Mouse (Mus musculus) small intestine, adult 2 months (tissue): ENCODE results near the gene Slco4c1.

ENCODE experiments used
- CTCF ChIP-seq: fragments of 200-500 bp; IDR thresholded peaks from 2 replicates; pipeline ENCODE4 v1.5.1; 2012; ENCODE audit warnings: low read depth, mild to moderate bottlenecking, control low read depth, inconsistent platforms, low read length, moderate library complexity, mixed read lengths; ENCODE audit not compliant: insufficient replicate concordance, insufficient read length; ENCODE audit errors: extremely low read depth
- POLR2A ChIP-seq: fragments of 200-500 bp; IDR thresholded peaks from 2 replicates; pipeline ENCODE4 v1.6.1; 2012; ENCODE audit warnings: low read depth, mild to moderate bottlenecking, control low read depth, inconsistent platforms, low read length, moderate library complexity

GRCm38 (mm10) chr1:96876076-96876475 lies 4.1 kb upstream of the Slco4c1 start:
- TF ChIP-seq CTCF, result no peak
- no peak for TF ChIP-seq POLR2A
